Mouse (Mus musculus) small intestine, adult 2 months (tissue): ENCODE data around the gene Noc4l.

Experiments used
- CTCF ChIP-seq: fragments of 200-500 bp; IDR thresholded peaks from 2 replicates; pipeline ENCODE4 v1.5.1; 2012; ENCODE audit warnings: low read depth, mild to moderate bottlenecking, control low read depth, inconsistent platforms, low read length, moderate library complexity, mixed read lengths; ENCODE audit not compliant: insufficient replicate concordance, insufficient read length; ENCODE audit errors: extremely low read depth
- POLR2A ChIP-seq: fragments of 200-500 bp; IDR thresholded peaks from 2 replicates; pipeline ENCODE4 v1.6.1; 2012; ENCODE audit warnings: low read depth, mild to moderate bottlenecking, control low read depth, inconsistent platforms, low read length, moderate library complexity

DNA sequence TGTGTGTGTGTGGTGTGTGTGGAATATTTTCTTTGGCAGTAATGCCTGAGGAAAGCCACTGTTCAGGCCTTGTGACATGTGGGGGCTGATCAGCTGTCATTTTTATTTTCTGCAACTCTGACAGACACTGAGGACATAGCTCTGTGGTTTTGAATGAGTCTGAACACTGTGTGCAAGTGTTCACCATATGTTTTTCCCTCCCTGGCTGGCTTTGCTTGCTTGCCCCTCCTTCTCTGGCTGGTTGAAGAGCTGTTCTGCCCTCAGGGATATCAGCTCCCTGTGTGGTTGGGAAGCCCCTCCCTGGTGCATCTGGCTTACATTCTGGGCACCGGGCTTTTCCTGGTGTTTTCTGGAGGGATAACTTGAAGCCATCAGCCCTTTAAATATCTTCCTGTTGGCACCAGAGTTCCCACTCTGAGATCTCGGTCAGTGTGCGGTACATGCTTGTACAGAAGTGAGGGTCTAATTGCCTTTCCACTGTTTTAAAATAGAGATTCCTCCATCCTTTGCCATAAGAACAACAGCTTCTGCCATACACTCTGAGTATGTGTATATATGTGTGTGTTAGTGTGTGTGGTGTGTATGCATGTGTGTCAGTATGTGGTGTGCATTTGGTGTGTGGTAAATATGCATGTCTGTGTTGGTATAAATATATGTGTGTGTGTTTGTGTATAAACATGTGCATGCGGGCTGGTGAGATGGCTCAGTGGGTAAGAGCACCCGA, 41.6 kb downstream of the Noc4l start:
- no peak for TF ChIP-seq POLR2A
- no peak for TF ChIP-seq CTCF
